Mouse (Mus musculus) heart, adult 2 months (tissue): ENCODE data around the gene Snrnp200.

Source experiments
- CTCF ChIP-seq: fragments of 200-600 bp; IDR thresholded peaks from 2 replicates; pipeline ENCODE4 v1.8.1; 2022; ENCODE audit warnings: antibody characterized with exemption, mild to moderate bottlenecking, moderate library complexity
- EP300 ChIP-seq: fragments of 200-500 bp; IDR thresholded peaks from 2 replicates; pipeline ENCODE4 v1.6.1; 2011; ENCODE audit warnings: low read depth, low read length, control low read depth; ENCODE audit not compliant: insufficient read depth

GRCm38 (mm10) chr2:127267854-127268253, 59.7 kb downstream of the Snrnp200 start:
- TF ChIP-seq EP300 (no peak), CTCF (peak; percentile 51)
